Mouse (Mus musculus) midbrain, embryonic 16.5 days (tissue): Measurements from ENCODE around the gene Cx3cr1. TPM values are rescaled to one million over a fixed set of nuclear protein-coding genes. Genes with fewer than 3 reads are reported as not detected.
"Not testable (repeated sequence)": the region's sequence is repeated elsewhere in the genome, so short reads cannot be mapped to it uniquely, and the experiment has no call there.

Experiments used
- ATAC-seq: fragments of 200-750 bp; cut with Nextera tagmentation; 2 replicates; pipeline ENCODE4 v1.8.0; 2017; ENCODE audit warnings: moderate TSS enrichment
- H3K27ac ChIP-seq: fragments of 300-500 bp; sonication (generic); 2 replicates; pipeline ENCODE4 v1.5.1; 2014; ENCODE audit warnings: mild to moderate bottlenecking, low read length, mixed read lengths
- H3K27me3 ChIP-seq: fragments of 300-500 bp; sonication (generic); 2 replicates; pipeline ENCODE4 v1.6.1; 2014; ENCODE audit warnings: low read depth, low read length, mixed read lengths; ENCODE audit not compliant: control insufficient read depth, insufficient read depth
- H3K36me3 ChIP-seq: fragments of 300-500 bp; sonication (generic); 2 replicates; pipeline ENCODE4 v1.6.1; 2014; ENCODE audit warnings: mild to moderate bottlenecking, low read length, moderate library complexity, mixed read lengths; ENCODE audit not compliant: control insufficient read depth, insufficient read depth
- H3K4me1 ChIP-seq: fragments of 300-500 bp; sonication (generic); 2 replicates; pipeline ENCODE4 v1.6.1; 2014; ENCODE audit warnings: mild to moderate bottlenecking, low read length, mixed read lengths; ENCODE audit not compliant: control insufficient read depth, insufficient read depth
- H3K4me2 ChIP-seq: fragments of 300-500 bp; sonication (generic); 2 replicates; pipeline ENCODE4 v1.6.1; 2014; ENCODE audit warnings: mild to moderate bottlenecking, low read length, mixed read lengths
- H3K4me3 ChIP-seq: fragments of 300-500 bp; sonication (generic); 2 replicates; pipeline ENCODE4 v1.5.1; 2014; ENCODE audit warnings: low read depth, mild to moderate bottlenecking, low read length, moderate library complexity, mixed read lengths
- H3K9ac ChIP-seq: fragments of 300-500 bp; sonication (generic); 2 replicates; pipeline ENCODE4 v1.6.1; 2014; ENCODE audit warnings: low read depth, low read length, mixed read lengths
- H3K9me3 ChIP-seq: fragments of 300-500 bp; sonication (generic); replicated peaks from 2 replicates; pipeline ENCODE4 v1.6.1; 2014; ENCODE audit warnings: mild to moderate bottlenecking, low read length, mixed read lengths; ENCODE audit not compliant: control insufficient read depth, poor library complexity, severe bottlenecking
- WGBS: fragments of 180-500 bp; shearing (Covaris S2); extraction: QIAGEN DNeasy Blood & Tissue Kit; methylation state at CpG from one replicate; pipeline ENCODE4 v1.1.7; 2014; 5-methylcytosine and 5-hydroxymethylcytosine counted together
- polyA plus RNA-seq: library from polyadenylated mRNA; unstranded; fragments of >200 nt; fragmentation: Nextera tagmentation; extraction: Ambion mirVana; gene quantifications from 2 replicates; pipeline ENCODE4 v1.2.1, GENCODE M21; 2015

Cx3cr1 gene
- polyA plus RNA-seq, 1 experiment from 2014 or later: 8.0 TPM

DNA sequence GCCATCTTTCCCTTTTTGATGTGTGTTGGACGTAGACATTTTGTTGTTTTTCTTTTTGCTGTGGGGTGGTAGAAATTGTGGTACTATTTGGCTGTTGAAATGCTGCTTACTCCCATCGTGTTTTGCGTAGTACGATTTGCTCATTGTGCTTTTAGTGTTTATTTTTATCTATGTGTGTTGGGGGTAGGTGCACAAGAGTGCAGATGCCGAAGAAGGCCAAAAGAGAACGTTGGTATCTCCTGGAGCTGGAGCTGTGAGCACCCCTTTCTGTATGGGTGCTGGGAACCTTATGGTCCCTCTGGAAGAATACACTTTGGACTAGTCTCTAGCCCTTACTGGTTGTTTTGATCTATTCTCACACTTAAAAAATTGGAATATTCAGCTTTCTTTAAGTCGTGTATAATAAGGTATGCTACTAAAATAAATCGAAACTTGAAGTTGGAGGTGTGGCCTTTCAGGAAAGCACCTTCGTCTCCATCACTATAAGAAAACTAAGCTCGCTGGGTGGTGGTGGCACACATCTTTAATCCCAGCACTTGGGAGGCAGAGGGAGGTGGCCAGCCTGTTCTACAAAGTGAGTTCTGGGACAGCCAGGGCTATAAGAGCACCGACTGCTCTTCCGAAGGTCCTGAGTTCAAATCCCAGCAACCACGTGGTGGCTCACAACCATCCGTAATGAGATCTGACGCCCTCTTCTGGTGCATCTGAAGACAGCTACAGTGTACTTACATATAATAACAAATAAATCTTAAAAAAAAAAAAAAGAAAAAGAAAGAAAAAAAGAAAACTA is 41.7 kb upstream of the Cx3cr1 start:
- no peaks in the 10 kb centered on the region for H3K9me3 ChIP-seq
- peak overlapping the region; percentile 95 for H3K27ac ChIP-seq
- H3K4me1 ChIP-seq: peaks cover 8% of the 10 kb centered on the region
- WGBS: 86% methylated on average over 15 of the region's 15 CpGs
- H3K4me2 ChIP-seq: peak overlapping the region; percentile 61
- H3K27me3 ChIP-seq: no peaks in the 10 kb centered on the region
- H3K4me3 ChIP-seq: peak overlapping the region; percentile 77
- H3K9ac ChIP-seq: peak overlapping the region; percentile 78
- no peaks in the 10 kb centered on the region for H3K36me3 ChIP-seq
- no peak for ATAC-seq

DNA sequence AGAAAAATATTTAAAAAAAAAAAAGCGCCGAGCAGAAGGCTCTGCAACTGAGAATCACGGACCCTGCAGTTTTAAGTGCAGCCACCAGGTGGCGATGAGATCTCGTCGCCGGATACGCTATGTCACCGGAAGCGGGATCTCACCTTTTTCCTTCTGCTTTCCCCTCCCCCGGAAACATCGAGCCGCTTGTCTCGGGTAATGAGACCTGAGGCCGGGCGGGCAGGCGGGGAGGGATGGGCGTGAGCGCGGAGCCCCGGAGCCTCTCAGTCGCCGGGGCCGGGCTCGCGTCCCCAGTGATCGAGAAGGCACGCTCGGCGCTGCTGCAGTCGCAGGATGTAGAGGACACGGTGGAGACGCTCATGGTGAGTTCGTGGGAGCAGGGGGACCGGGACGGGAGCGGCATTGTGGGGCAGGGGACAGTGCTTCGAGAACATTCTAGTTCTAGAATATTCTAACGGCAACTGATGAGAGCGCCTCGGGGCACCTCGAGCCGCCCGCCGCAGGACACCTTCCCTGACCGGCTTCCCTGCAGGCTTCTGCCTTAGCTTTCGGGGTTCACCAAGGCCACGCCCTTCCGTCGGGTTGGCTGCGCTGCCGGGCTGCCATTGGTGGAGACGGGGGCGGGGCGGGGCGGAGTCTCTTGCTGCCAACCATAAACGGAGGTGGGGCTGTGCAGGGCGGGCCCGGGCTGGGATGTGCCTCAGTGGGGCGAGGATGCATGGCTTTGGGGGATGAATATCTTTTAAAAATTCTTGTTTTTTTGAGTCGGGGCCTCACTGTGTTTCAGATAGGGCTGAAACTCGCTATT is 40.7 kb upstream of the Cx3cr1 start, which contains the start of gene Slc25a38:
Gene Slc25a38, plus strand, starts transcription at position 164 of the 808 bp plus-strand sequence.
- peak; percentile 98 for ATAC-seq

DNA sequence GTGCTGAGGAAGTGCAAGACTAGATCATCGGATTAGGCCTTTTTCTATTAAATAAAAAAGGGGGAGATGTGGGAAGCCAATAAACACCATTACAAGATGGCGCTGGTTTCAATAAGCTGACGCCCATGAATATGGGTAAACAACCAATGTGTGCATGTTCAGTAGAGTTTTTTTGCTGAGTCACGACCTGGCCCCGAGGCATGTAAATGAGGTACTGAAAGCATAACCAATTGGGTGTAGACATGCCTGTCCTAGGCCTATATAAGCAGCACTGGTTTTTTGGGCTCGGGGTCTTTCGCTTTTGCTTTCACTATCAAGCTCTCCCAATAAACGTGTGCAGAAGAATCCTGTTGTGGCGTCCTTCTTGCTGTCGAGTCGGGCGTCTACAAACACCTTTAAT is 39.3 kb upstream of the Cx3cr1 start:
- not testable (repeated sequence) for H3K9me3 ChIP-seq, H3K4me1 ChIP-seq, H3K4me3 ChIP-seq, H3K27ac ChIP-seq, H3K27me3 ChIP-seq, ATAC-seq, H3K36me3 ChIP-seq, H3K9ac ChIP-seq, H3K4me2 ChIP-seq
- 98% methylated on average over 12 of the region's 12 CpGs for WGBS

More for the DNA sequence above, 40.7 kb upstream of the Cx3cr1 start, which contains the start of gene Slc25a38:
- no peaks in the 10 kb centered on the region for H3K27me3 ChIP-seq
- peaks cover 8% of the 10 kb centered on the region for H3K4me1 ChIP-seq
- WGBS: 1% methylated on average over 61 of the region's 62 CpGs
- peak within 1 kb of the TSS; percentile 95 for H3K27ac ChIP-seq
- no peaks in the 10 kb centered on the region for H3K9me3 ChIP-seq
- peak within 1 kb of the TSS; percentile 61 for H3K4me2 ChIP-seq
- H3K36me3 ChIP-seq: no peaks in the 10 kb centered on the region
- peak within 1 kb of the TSS; percentile 78 for H3K9ac ChIP-seq
- peak within 1 kb of the TSS; percentile 77 for H3K4me3 ChIP-seq

DNA sequence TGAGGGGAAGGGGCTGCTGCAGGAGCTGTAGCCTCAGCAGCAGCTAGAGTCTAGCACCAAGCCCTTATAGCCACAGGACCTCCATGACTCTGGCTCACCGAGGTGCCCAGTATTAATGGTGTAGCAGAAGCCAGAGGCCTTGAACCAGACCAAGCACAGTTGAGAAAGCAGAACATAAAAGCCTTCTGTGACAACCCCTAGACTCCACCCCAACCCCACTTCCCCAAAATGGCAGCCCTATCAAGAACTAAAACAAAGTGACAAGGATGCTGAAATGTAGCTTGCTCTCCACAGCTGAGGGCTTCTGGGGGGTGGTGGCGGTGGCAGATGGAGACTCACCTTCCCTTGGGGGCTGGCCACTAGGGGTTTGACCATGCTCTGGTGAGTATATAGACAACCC is 31.5 kb upstream of the Cx3cr1 start:
- Histone ChIP-seq H3K4me3 (no peak overlapping the region), H3K36me3 (no peaks in the 10 kb centered on the region), H3K9ac (no peak overlapping the region), H3K4me2 (no peak overlapping the region), H3K27ac (no peak overlapping the region), H3K4me1 (no peaks in the 10 kb centered on the region), H3K9me3 (no peaks in the 10 kb centered on the region), H3K27me3 (no peaks in the 10 kb centered on the region)
- no peak for ATAC-seq
- WGBS: 96% methylated on average over 2 of the region's 2 CpGs

GRCm38 (mm10) chr9:120099304-120099703 is 29.6 kb upstream of the Cx3cr1 start:
- Histone ChIP-seq H3K27me3 (no peaks in the 10 kb centered on the region), H3K36me3 (no peaks in the 10 kb centered on the region), H3K9me3 (no peaks in the 10 kb centered on the region), H3K4me2 (no peak overlapping the region), H3K4me3 (no peak overlapping the region), H3K4me1 (no peaks in the 10 kb centered on the region), H3K27ac (no peak overlapping the region), H3K9ac (no peak overlapping the region)
- 88% methylated on average over 8 of the region's 8 CpGs for WGBS
- ATAC-seq: no peak

DNA sequence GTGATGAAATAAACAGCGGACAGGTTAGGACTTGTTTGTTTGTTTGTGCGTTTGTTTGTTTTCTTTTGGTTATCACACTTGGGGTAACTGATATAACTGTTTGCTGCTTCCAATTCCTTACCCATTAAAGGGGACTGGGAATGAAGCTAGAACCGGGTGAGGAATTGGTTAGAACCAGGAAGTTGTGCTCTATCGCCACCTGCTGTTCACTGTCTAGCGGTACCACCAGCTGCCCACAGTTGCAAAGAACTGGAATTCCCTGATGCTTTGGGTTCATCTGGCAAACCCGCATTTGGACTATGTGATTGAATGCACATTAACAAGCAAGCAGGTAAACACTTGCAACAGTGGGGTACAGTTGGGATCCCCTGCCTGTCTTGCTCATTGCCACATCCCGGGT is 29.0 kb upstream of the Cx3cr1 start:
- no peaks in the 10 kb centered on the region for H3K36me3 ChIP-seq
- H3K27me3 ChIP-seq: no peaks in the 10 kb centered on the region
- H3K4me1 ChIP-seq: no peaks in the 10 kb centered on the region
- H3K4me3 ChIP-seq: no peak overlapping the region
- no peak overlapping the region for H3K4me2 ChIP-seq
- ATAC-seq: no peak
- no peak overlapping the region for H3K27ac ChIP-seq
- H3K9me3 ChIP-seq: no peaks in the 10 kb centered on the region
- 25% methylated on average over 7 of the region's 7 CpGs for WGBS
- H3K9ac ChIP-seq: no peak overlapping the region

GRCm38 (mm10) chr9:120095886-120096285 is 26.2 kb upstream of the Cx3cr1 start:
- 79% methylated on average over 7 of the region's 7 CpGs for WGBS
- no peaks in the 10 kb centered on the region for H3K9me3 ChIP-seq

DNA sequence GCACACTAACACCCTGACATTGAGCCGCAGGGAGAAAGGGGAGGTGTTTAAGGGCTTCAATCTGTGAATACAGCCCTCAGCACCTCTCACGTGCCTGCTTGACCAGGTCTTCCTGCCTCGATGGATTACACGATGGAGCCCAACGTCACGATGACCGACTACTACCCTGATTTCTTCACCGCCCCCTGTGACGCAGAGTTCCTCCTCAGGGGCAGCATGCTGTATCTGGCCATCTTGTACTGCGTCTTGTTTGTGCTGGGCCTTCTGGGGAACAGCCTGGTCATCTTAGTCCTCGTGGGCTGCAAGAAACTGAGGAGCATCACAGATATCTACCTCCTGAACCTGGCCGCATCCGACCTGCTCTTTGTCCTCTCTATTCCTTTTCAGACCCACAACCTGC is 24.0 kb upstream of the Cx3cr1 start:
- Histone ChIP-seq H3K36me3 (no peaks in the 10 kb centered on the region), H3K27me3 (no peaks in the 10 kb centered on the region), H3K4me3 (no peak overlapping the region), H3K27ac (no peak overlapping the region), H3K4me1 (no peaks in the 10 kb centered on the region), H3K4me2 (no peak overlapping the region), H3K9ac (no peak overlapping the region), H3K9me3 (no peaks in the 10 kb centered on the region)
- no peak for ATAC-seq
- WGBS: 93% methylated on average over 13 of the region's 13 CpGs

More at GRCm38 (mm10) chr9:120095886-120096285, 26.2 kb upstream of the Cx3cr1 start:
- Histone ChIP-seq H3K27me3 (no peaks in the 10 kb centered on the region), H3K36me3 (no peaks in the 10 kb centered on the region), H3K4me3 (no peak overlapping the region), H3K27ac (no peak overlapping the region), H3K9ac (no peak overlapping the region), H3K4me1 (no peaks in the 10 kb centered on the region), H3K4me2 (no peak overlapping the region)
- ATAC-seq: no peak

DNA sequence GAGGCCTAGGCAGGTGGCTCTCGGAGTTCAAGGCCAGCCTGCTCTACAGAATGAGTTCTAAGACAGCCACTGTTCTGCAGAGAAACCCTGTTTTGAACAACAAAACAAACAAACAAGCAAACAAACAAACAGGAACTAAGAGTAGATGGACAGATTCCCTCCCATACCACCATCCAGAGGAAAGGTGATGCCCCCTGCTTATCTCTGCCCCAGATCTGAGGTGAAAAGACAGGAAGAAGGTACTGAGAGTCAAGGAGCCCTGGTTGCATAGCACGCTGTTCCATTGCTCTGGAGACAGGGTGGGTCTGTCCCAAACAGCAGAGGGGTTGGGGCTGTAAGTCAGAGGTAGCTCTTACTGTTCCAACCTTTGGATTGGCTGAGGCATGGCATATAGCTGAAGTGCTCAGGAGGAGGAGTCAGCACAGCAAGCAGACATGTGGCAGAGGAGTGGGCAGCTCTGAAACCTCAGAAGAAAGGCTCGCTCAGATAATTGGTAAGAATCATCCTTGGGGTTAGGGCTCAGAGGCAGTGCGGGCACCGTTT is 22.1 kb upstream of the Cx3cr1 start, which contains the start of gene Ccr8:
Gene Ccr8, plus strand, starts transcription at position 419 of the 543 bp plus-strand sequence.
- 85% methylated on average over 5 of the region's 5 CpGs for WGBS
- no peak within 1 kb of the TSS for H3K27ac ChIP-seq
- no peaks in the 10 kb centered on the region for H3K36me3 ChIP-seq
- H3K4me3 ChIP-seq: no peak within 1 kb of the TSS
- no peaks in the 10 kb centered on the region for H3K4me1 ChIP-seq
- no peak within 1 kb of the TSS for H3K9ac ChIP-seq
- H3K9me3 ChIP-seq: no peaks in the 10 kb centered on the region
- no peaks in the 10 kb centered on the region for H3K27me3 ChIP-seq
- no peak within 1 kb of the TSS for H3K4me2 ChIP-seq
- ATAC-seq: no peak
